Mouse (Mus musculus) embryonic facial prominence, embryonic 13.5 days (tissue): ENCODE data around the gene Gpi1. TPM values are rescaled to one million over a fixed set of nuclear protein-coding genes. Genes with fewer than 3 reads are reported as not detected.

ENCODE experiments used
- ATAC-seq: fragments of 200-750 bp; cut with Nextera tagmentation; 2 replicates; pipeline ENCODE4 v1.8.0; 2017; ENCODE audit warnings: low read depth; ENCODE audit not compliant: insufficient number of reproducible peaks, insufficient read depth, low FRiP score, low TSS enrichment
- H3K27ac ChIP-seq: fragments of 300-500 bp; sonication (generic); 2 replicates; pipeline ENCODE4 v1.5.1; 2015; ENCODE audit warnings: moderate library complexity, mild to moderate bottlenecking, inconsistent platforms
- H3K27me3 ChIP-seq: fragments of 300-500 bp; sonication (generic); 2 replicates; pipeline ENCODE4 v1.6.1; 2015; ENCODE audit warnings: mild to moderate bottlenecking, inconsistent platforms
- H3K36me3 ChIP-seq: fragments of 300-500 bp; sonication (generic); 2 replicates; pipeline ENCODE4 v1.6.1; 2015; ENCODE audit warnings: mild to moderate bottlenecking, inconsistent platforms
- H3K4me1 ChIP-seq: fragments of 300-500 bp; sonication (generic); 2 replicates; pipeline ENCODE4 v1.6.1; 2015; ENCODE audit warnings: inconsistent platforms
- H3K4me2 ChIP-seq: fragments of 300-500 bp; sonication (generic); 2 replicates; pipeline ENCODE4 v1.6.1; 2015; ENCODE audit warnings: moderate library complexity, mild to moderate bottlenecking, inconsistent platforms
- H3K4me3 ChIP-seq: fragments of 300-500 bp; sonication (generic); 2 replicates; pipeline ENCODE4 v1.5.1; 2015; ENCODE audit warnings: mild to moderate bottlenecking, inconsistent platforms
- H3K9ac ChIP-seq: fragments of 300-500 bp; sonication (generic); 2 replicates; pipeline ENCODE4 v1.6.1; 2015; ENCODE audit warnings: mild to moderate bottlenecking, inconsistent platforms
- H3K9me3 ChIP-seq: fragments of 300-500 bp; sonication (generic); 2 replicates; pipeline ENCODE4 v1.6.1; 2016; ENCODE audit warnings: inconsistent platforms
- WGBS: fragments of 180-500 bp; shearing (Covaris S2); methylation state at CpG from one replicate; pipeline ENCODE4 v1.1.7; 2015; ENCODE audit warnings: mixed read lengths; 5-methylcytosine and 5-hydroxymethylcytosine counted together
- polyA plus RNA-seq: library from polyadenylated mRNA; unstranded; fragments of >200 nt; fragmentation: Nextera tagmentation; extraction: Ambion mirVana; gene quantifications from 2 replicates; pipeline ENCODE4 v1.2.1, GENCODE M21; 2015

The Gpi1 gene
- polyA plus RNA-seq, 1 experiment from 2014 or later, result 235 TPM

GRCm38 (mm10) chr7:34252030-34252429, 21.9 kb upstream of the Gpi1 start:
- H3K9me3 ChIP-seq, result no peaks in the 10 kb centered on the region
- 37% methylated on average over 2 of the region's 2 CpGs for WGBS
- no peak for ATAC-seq
- H3K27ac ChIP-seq, result no peak overlapping the region
- 0 out of 2 replicates have a peak, but pooled peaks cover 4% of the 10 kb centered on the region for H3K4me1 ChIP-seq
- H3K4me2 ChIP-seq, result no peak overlapping the region
- H3K9ac ChIP-seq, result no peak overlapping the region
- H3K36me3 ChIP-seq, result peaks cover 42% of the 10 kb centered on the region
- H3K4me3 ChIP-seq, result no peak overlapping the region
- no peaks in the 10 kb centered on the region for H3K27me3 ChIP-seq

- Histone ChIP-seq H3K36me3 (peaks cover 42% of the 10 kb centered on the region), H3K4me3 (no peak within 1 kb of the TSS), H3K27ac (no peak within 1 kb of the TSS), H3K9me3 (no peaks in the 10 kb centered on the region), H3K4me2 (no peak within 1 kb of the TSS), H3K27me3 (no peaks in the 10 kb centered on the region), H3K4me1 (0 out of 2 replicates have a peak, but pooled peaks cover 4% of the 10 kb centered on the region), H3K9ac (no peak within 1 kb of the TSS)
- ATAC-seq, result no peak
- 94% methylated on average over 7 of the region's 7 CpGs for WGBS
Observed at GRCm38 (mm10) chr7:34250738-34251137, 20.6 kb upstream of the Gpi1 start, which contains the start of gene Gm6096. Gm6096 (plus strand) TSS chr7:34251038.

- no peak for ATAC-seq
- Histone ChIP-seq H3K4me3 (no peak overlapping the region), H3K27me3 (no peaks in the 10 kb centered on the region), H3K27ac (no peak overlapping the region), H3K4me1 (0 out of 2 replicates have a peak, but pooled peaks cover 4% of the 10 kb centered on the region), H3K36me3 (peaks cover 61% of the 10 kb centered on the region), H3K9ac (no peak overlapping the region), H3K9me3 (no peaks in the 10 kb centered on the region), H3K4me2 (no peak overlapping the region)
- WGBS, result 84% methylated on average over 3 of the region's 3 CpGs
Observed at GRCm38 (mm10) chr7:34246870-34247499, 16.8 kb upstream of the Gpi1 start.

DNA sequence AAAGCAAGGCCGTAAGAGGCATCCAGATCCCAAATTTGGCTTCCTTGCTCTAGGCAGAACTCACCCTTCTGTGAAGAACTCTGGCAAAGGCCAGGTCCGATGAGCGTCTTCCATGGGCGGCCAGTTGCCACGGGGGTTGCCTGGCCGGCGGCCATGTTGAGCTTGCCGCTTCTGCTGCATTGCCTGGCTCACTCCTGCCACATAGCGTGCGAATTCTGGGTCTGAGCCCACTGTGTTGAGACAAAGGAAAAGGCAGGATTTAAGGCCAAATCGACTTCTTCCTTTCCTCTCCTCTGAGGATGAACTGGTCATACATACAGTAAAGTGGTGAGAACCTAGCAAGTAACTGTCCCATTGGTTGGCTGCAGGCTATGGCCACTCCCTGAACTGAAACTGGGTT, 12.0 kb upstream of the Gpi1 start:
- H3K36me3 ChIP-seq, result peaks cover 78% of the 10 kb centered on the region
- no peak overlapping the region for H3K4me3 ChIP-seq
- no peak overlapping the region for H3K27ac ChIP-seq
- 93% methylated on average over 11 of the region's 11 CpGs for WGBS
- no peak overlapping the region for H3K4me2 ChIP-seq
- H3K9ac ChIP-seq, result no peak overlapping the region
- ATAC-seq, result no peak
- H3K4me1 ChIP-seq, result no peaks in the 10 kb centered on the region
- H3K9me3 ChIP-seq, result no peaks in the 10 kb centered on the region
- no peaks in the 10 kb centered on the region for H3K27me3 ChIP-seq

DNA sequence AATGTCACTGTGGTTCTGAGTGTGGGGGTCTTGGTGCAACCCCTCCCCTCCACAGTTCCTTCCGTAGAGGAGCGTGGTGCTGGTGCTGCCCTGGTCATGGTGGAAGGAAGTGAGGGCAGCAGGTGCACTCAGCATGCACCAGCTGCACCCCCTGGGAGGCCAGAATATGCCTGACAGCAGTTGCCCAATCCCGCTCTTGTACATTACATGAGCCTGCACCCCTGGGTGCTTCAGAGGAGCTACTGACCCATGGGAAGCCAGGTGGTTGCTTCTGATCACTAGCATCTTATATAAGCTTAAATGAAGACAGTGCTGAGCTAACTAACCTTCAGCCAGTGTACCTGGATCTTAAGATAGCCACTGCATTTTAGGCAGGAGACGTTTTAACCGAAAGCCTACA, 8.0 kb upstream of the Gpi1 start:
- Histone ChIP-seq H3K4me3 (no peak overlapping the region), H3K4me1 (peaks cover 9% of the 10 kb centered on the region), H3K36me3 (peaks cover 63% of the 10 kb centered on the region), H3K9ac (no peak overlapping the region), H3K27ac (no peak overlapping the region), H3K4me2 (no peak overlapping the region), H3K27me3 (no peaks in the 10 kb centered on the region), H3K9me3 (no peaks in the 10 kb centered on the region)
- no peak for ATAC-seq
- 92% methylated on average over 5 of the region's 5 CpGs for WGBS

DNA sequence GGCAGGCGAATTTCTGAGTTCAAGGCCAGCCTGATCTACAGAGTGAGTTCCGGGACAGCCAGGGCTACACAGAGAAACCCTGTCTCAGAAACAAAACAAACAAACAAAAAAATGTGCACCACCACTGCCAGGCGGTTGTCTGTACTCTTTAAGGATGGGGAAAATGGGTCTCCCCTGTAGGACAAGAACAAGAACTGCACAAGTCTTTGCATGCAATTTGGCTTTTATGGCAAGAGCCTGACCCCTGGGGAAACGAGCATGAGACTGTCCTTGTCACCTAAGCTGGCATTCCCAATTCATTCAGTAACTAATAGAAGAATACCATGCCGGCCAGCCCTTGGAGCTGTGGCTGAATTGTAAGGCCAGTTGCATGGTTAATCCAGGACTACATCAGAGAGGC, 5.5 kb upstream of the Gpi1 start:
- no peak overlapping the region for H3K9ac ChIP-seq
- peaks cover 11% of the 10 kb centered on the region for H3K4me1 ChIP-seq
- H3K27ac ChIP-seq, result no peak overlapping the region
- 89% methylated on average over 5 of the region's 5 CpGs for WGBS
- H3K36me3 ChIP-seq, result peaks cover 42% of the 10 kb centered on the region
- no peak for ATAC-seq
- no peaks in the 10 kb centered on the region for H3K27me3 ChIP-seq
- no peak overlapping the region for H3K4me3 ChIP-seq
- no peak overlapping the region for H3K4me2 ChIP-seq
- no peaks in the 10 kb centered on the region for H3K9me3 ChIP-seq

DNA sequence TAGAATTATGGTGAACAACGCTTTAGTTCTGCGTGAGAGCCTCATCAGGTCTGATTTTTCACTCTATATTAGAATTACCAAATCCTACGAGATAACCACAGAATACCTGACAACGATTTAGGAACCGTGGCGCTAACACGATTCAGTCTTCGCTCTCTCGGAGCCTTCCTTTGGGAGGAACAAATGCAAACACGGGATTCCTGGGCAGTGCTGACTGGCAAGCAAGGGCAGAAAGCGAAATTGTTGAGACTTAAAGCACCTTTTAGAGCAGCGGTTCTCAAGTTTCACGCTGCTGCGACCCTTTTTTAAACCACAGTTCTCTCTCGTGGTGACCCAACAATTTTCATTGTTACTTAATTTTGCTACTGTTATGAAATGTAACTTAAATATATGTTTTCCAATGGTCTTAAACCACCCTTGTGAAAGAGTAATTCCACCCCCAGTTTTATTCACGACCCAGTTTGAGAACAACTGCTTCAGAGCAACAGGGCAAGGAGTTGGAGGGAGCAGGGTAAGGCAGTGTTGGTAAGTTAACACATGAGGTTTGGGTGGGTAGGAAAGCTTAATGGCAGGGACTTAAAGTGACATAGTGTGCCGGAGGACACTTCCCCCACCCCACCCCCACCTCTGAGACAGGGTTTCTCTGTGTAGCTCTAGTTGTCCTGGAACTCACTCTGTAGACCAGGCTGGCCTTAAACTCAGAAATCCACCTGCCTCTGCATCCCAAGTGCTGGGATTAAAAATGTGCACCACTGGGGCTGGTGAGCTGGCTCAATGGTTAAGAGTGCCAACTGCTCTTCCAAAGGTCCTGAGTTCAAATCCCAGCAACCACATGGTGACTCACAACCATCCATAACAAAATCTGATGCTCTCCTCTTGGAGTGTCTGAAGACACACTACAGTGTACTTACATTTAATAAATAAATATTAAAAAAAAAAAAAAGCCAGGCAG, 4.8 kb upstream of the Gpi1 start:
- Histone ChIP-seq H3K36me3 (peaks cover 36% of the 10 kb centered on the region), H3K4me1 (peaks cover 13% of the 10 kb centered on the region), H3K27me3 (no peaks in the 10 kb centered on the region), H3K4me2 (peak overlapping the region; percentile 65), H3K4me3 (peak overlapping the region; percentile 51), H3K9me3 (no peaks in the 10 kb centered on the region), H3K27ac (peak overlapping the region; percentile 86), H3K9ac (peak overlapping the region; percentile 67)
- WGBS, result 2% methylated on average over 17 of the region's 17 CpGs
- ATAC-seq, result no peak

GRCm38 (mm10) chr7:34233909-34234609, 3.9 kb upstream of the Gpi1 start:
- H3K36me3 ChIP-seq, result peaks cover 28% of the 10 kb centered on the region
- peak overlapping the region; percentile 67 for H3K9ac ChIP-seq
- peak overlapping the region; percentile 86 for H3K27ac ChIP-seq
- H3K4me3 ChIP-seq, result peak overlapping the region; percentile 51
- peaks cover 17% of the 10 kb centered on the region for H3K4me1 ChIP-seq
- under 1% methylated on average over 46 of the region's 46 CpGs for WGBS
- no peaks in the 10 kb centered on the region for H3K27me3 ChIP-seq
- ATAC-seq, result peak; percentile 94
- H3K9me3 ChIP-seq, result no peaks in the 10 kb centered on the region
- H3K4me2 ChIP-seq, result peak overlapping the region; percentile 65

DNA sequence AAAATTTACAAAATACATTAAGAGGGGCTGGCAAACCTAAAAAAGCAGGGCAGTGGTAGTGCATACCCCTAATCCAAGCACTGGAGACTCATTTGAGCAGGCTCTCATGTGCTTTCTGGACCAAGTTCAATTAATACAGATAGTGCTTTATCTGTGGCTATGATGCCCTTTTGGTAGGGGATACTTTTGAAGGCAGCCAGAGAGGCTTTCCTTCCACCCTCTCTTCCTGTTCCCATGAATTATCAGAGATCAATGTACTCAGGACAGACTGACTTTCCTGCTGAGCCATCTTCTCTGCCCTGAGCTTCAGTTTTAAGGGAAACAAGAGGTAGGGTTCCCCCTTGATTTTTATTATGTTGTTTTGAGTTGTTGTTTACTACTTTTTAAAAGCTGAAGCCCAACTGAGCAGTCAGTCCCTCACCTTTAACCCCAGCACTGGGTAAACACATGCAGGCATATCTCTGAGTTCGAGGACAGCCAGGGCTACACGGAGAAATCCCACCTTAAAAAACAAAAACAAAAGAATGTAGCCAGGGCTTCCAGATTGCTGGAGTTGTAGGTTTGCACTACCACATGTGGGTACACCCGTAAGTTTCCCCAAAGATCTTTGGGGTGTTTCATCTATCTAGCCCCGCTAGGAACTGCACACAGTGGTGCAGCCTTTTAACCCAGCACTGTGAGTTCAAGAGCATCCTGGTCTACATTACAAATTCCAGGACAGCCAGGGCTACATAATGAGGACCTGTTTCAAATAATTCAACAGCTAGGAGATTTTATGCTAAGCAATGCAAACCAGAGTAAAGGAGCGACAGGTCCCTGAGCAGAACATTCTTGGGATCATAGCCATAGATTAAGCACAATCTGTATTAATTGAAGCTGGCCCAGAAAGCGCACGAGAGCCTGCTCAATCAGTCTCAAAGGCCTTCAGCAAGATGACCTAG, 2.9 kb upstream of the Gpi1 start:
- peak overlapping the region; percentile 86 for H3K27ac ChIP-seq
- peak overlapping the region; percentile 67 for H3K9ac ChIP-seq
- no peaks in the 10 kb centered on the region for H3K9me3 ChIP-seq
- H3K4me2 ChIP-seq, result peak overlapping the region; percentile 65
- peaks cover 19% of the 10 kb centered on the region for H3K36me3 ChIP-seq
- no peaks in the 10 kb centered on the region for H3K27me3 ChIP-seq
- peak overlapping the region; percentile 51 for H3K4me3 ChIP-seq
- no peak for ATAC-seq
- peaks cover 27% of the 10 kb centered on the region for H3K4me1 ChIP-seq
- 38% methylated on average over 7 of the region's 7 CpGs for WGBS

- Histone ChIP-seq H3K36me3 (peaks cover 30% of the 10 kb centered on the region), H3K4me3 (peak overlapping the region; percentile 73), H3K9me3 (no peaks in the 10 kb centered on the region), H3K27ac (peak overlapping the region; percentile 86), H3K4me2 (peak overlapping the region; percentile 83), H3K9ac (peak overlapping the region; percentile 81), H3K4me1 (peaks cover 37% of the 10 kb centered on the region), H3K27me3 (no peaks in the 10 kb centered on the region)
- 1% methylated on average over 19 of the region's 19 CpGs for WGBS
- ATAC-seq, result 0 out of 2 replicates have a peak, but pooled peaks have one; percentile 3
Observed at GRCm38 (mm10) chr7:34229691-34230111, 435 bp downstream of the Gpi1 start.
